Mouse (Mus musculus) lung, adult 2 months (tissue): Measurements from ENCODE around the gene Elavl3.

ENCODE experiments used
- CTCF ChIP-seq: fragments of 200-500 bp; IDR thresholded peaks from 2 replicates; pipeline ENCODE4 v1.5.1; 2011; ENCODE audit warnings: mild to moderate bottlenecking, low read length, control low read depth; ENCODE audit not compliant: insufficient read depth
- POLR2A ChIP-seq: fragments of 200-500 bp; IDR thresholded peaks from 2 replicates; pipeline ENCODE4 v1.6.1; 2011; ENCODE audit warnings: low read depth, mild to moderate bottlenecking, control low read depth, low read length, borderline replicate concordance; ENCODE audit errors: extremely low read depth

- no peak for TF ChIP-seq CTCF
- TF ChIP-seq POLR2A: no peak
Measured at GRCm38 (mm10) chr9:22069881-22070553, 18.2 kb upstream of the Elavl3 start.
